Mouse (Mus musculus): ENCODE measurements around the gene Fpr2. TPM values are rescaled to one million over a fixed set of nuclear protein-coding genes. Genes with fewer than 3 reads are reported as not detected.
"Not testable (repeated sequence)": the region's sequence is repeated elsewhere in the genome, so short reads cannot be mapped to it uniquely, and the experiment has no call there.

Gene Fpr2
- polyA plus RNA-seq, 1 experiment, result 137 TPM

DNA sequence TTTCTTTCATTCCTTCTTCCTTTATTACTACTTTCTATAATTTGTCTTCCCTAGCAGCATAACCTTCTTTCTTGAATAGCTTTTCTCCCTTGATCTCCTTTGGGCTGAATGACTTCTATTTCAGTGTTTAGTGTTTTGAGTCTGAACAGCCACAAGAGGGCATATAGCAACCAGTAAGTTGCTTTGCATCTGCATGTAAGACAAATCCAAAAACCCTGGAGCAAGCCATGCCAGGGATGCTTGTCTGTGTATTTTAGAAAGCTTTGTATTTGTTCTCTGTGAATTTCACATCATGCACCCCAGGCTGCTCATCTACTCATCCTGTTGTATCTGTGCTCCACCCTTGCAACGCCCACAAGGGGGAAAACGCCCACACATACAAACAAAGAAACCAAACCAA lies 11.6 kb downstream of the Fpr2 start:
- no peak overlapping the region for H3K27ac ChIP-seq (ENCODE audit: control insufficient read depth, insufficient read depth, low read depth, low read length, poor library complexity)
- TF ChIP-seq POLR2A (IDR thresholded peaks at IDR 0.05; ENCODE audit: borderline replicate concordance, control insufficient read depth, low read depth, low read length) (no peak), CTCF (IDR thresholded peaks at IDR 0.05; ENCODE audit: control insufficient read depth, insufficient read depth, low read length) (no peak)
- H3K4me1 ChIP-seq (ENCODE audit: control insufficient read depth, insufficient read depth, low read length), result no peaks in the 10 kb centered on the region; the same call in 1 of the 2 replicates
- 83% methylated on average over 2 of the region's 2 CpGs for WGBS
- H3K4me3 ChIP-seq (replicated peaks; ENCODE audit: control insufficient read depth, low read depth, low read length), result no peak overlapping the region

- no peak for TF ChIP-seq CTCF (IDR thresholded peaks at IDR 0.05; ENCODE audit: control insufficient read depth, insufficient read depth, low read length)
- TF ChIP-seq POLR2A (IDR thresholded peaks at IDR 0.05; ENCODE audit: borderline replicate concordance, control insufficient read depth, low read depth, low read length), result no peak
- 3% methylated on average over 1 of the region's 1 CpGs for WGBS
- Histone ChIP-seq H3K4me1 (ENCODE audit: control insufficient read depth, insufficient read depth, low read length) (no peaks in the 10 kb centered on the region; the same call in 1 of the 2 replicates), H3K4me3 (replicated peaks; ENCODE audit: control insufficient read depth, low read depth, low read length) (no peak overlapping the region), H3K27ac (ENCODE audit: control insufficient read depth, insufficient read depth, low read depth, low read length, poor library complexity) (no peak overlapping the region)
These were observed 13.1 kb downstream of the Fpr2 start for GRCm38 (mm10) chr17:17900768-17901167.

GRCm38 (mm10) chr17:17909636-17910421 lies 22.2 kb downstream of the Fpr2 start:
- Histone ChIP-seq H3K4me3 (replicated peaks; ENCODE audit: control insufficient read depth, low read depth, low read length) (peak overlapping the region; percentile 39), H3K4me1 (ENCODE audit: control insufficient read depth, insufficient read depth, low read length) (no peaks in the 10 kb centered on the region; the same call in 1 of the 2 replicates), H3K27ac (ENCODE audit: control insufficient read depth, insufficient read depth, low read depth, low read length, poor library complexity) (no peak overlapping the region)
- 16% methylated on average over 51 of the region's 51 CpGs for WGBS
- TF ChIP-seq CTCF (IDR thresholded peaks at IDR 0.05; ENCODE audit: control insufficient read depth, insufficient read depth, low read length) (no peak), POLR2A (IDR thresholded peaks at IDR 0.05; ENCODE audit: borderline replicate concordance, control insufficient read depth, low read depth, low read length) (no peak)

DNA sequence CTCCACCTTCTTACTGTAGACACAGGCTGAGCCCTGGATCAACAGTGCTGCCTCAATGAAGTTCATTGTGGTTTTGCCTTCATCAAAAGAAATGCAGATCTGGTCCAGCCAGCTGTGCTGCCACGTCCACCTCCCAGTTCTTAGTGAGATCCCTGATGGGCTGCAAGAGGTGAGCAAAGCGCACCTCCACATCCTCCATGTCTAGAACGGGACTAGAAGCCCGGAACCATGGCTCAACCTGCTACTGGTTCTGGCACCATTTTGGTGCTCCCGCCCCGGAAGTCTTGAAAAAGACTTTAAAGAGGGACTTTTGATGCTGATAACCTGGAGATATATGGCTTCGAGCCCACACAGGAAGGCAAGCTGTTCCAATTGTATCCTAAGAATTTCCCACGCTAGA lies 25.0 kb downstream of the Fpr2 start:
- not testable (repeated sequence) for H3K4me1 ChIP-seq (ENCODE audit: control insufficient read depth, insufficient read depth, low read length); H3K27ac ChIP-seq (ENCODE audit: control insufficient read depth, insufficient read depth, low read depth, low read length, poor library complexity); H3K4me3 ChIP-seq (replicated peaks; ENCODE audit: control insufficient read depth, low read depth, low read length)
- 78% methylated on average over 8 of the region's 8 CpGs for WGBS

GRCm38 (mm10) chr17:17917376-17917775 lies 29.8 kb downstream of the Fpr2 start:
- no peak overlapping the region for H3K4me3 ChIP-seq (replicated peaks; ENCODE audit: control insufficient read depth, low read depth, low read length)
- no peaks in the 10 kb centered on the region for H3K4me1 ChIP-seq (ENCODE audit: control insufficient read depth, insufficient read depth, low read length)
- no peak overlapping the region for H3K27ac ChIP-seq (ENCODE audit: control insufficient read depth, insufficient read depth, low read depth, low read length, poor library complexity)
- no peak for TF ChIP-seq CTCF (IDR thresholded peaks at IDR 0.05; ENCODE audit: control insufficient read depth, insufficient read depth, low read length)
- TF ChIP-seq POLR2A (IDR thresholded peaks at IDR 0.05; ENCODE audit: borderline replicate concordance, control insufficient read depth, low read depth, low read length), result no peak
- 53% methylated on average over 1 of the region's 1 CpGs for WGBS

DNA sequence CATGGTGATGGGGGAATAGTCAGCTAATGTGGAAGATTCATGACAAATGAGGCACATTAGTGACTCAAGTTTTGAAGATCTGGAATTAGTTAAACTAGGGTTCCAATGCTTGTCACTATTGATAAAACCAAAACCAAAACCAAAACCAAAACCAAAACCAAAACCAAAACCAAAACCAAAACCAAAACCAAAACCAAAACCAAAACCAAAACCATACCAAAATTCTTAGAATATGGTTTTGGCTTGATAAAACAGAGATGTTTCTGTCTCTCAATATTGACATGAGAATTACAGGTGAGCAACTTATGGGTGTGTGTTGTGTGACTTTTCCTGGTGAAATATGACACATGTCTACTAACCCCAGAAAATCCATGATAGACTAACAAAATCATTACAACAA lies 30.2 kb downstream of the Fpr2 start:
- TF ChIP-seq CTCF (IDR thresholded peaks at IDR 0.05; ENCODE audit: control insufficient read depth, insufficient read depth, low read length), result no peak
- TF ChIP-seq POLR2A (IDR thresholded peaks at IDR 0.05; ENCODE audit: borderline replicate concordance, control insufficient read depth, low read depth, low read length), result no peak
- H3K4me3 ChIP-seq (replicated peaks; ENCODE audit: control insufficient read depth, low read depth, low read length), result no peak overlapping the region
- no peaks in the 10 kb centered on the region for H3K4me1 ChIP-seq (ENCODE audit: control insufficient read depth, insufficient read depth, low read length)
- no peak overlapping the region for H3K27ac ChIP-seq (ENCODE audit: control insufficient read depth, insufficient read depth, low read depth, low read length, poor library complexity)

Other genes with a start within 250 kb of the Fpr2 start
- gene Vmn2r90, start 184.1 kb upstream of the Fpr2 start, polyA plus RNA-seq (2011; ENCODE audit: insufficient read depth, insufficient read length, low replicate concordance, missing spikeins), result not detected in 2 replicates
- gene Spaca6, start 60.7 kb upstream of the Fpr2 start, polyA plus RNA-seq (2011; ENCODE audit: insufficient read depth, insufficient read length, low replicate concordance, missing spikeins), result 7.4 and 21.3 TPM in 2 replicates
- gene Has1, start 32.6 kb upstream of the Fpr2 start, polyA plus RNA-seq (2011; ENCODE audit: insufficient read depth, insufficient read length, low replicate concordance, missing spikeins), result 0.95 TPM in 1 of 2 replicates, not detected in the other
- gene Fpr1, start 3.9 kb upstream of the Fpr2 start, polyA plus RNA-seq (2011; ENCODE audit: insufficient read depth, insufficient read length, low replicate concordance, missing spikeins), result 4.9 and 29.1 TPM in 2 replicates
- not detected in 2 replicates for gene Fpr3, start within 50 bp of the Fpr2 start, polyA plus RNA-seq (2011; ENCODE audit: insufficient read depth, insufficient read length, low replicate concordance, missing spikeins)
- not detected in 2 replicates for gene Fpr-rs4, start 133.9 kb downstream of the Fpr2 start, polyA plus RNA-seq (2011; ENCODE audit: insufficient read depth, insufficient read length, low replicate concordance, missing spikeins)
- not detected in 2 replicates for gene Vmn2r124, start 161.6 kb downstream of the Fpr2 start, polyA plus RNA-seq (2011; ENCODE audit: insufficient read depth, insufficient read length, low replicate concordance, missing spikeins)
- gene Vmn2r91, start 197.2 kb downstream of the Fpr2 start, polyA plus RNA-seq (2011; ENCODE audit: insufficient read depth, insufficient read length, low replicate concordance, missing spikeins), result not detected in 2 replicates